Mouse (Mus musculus): ENCODE results near the gene Cldn22. TPM values are rescaled to one million over a fixed set of nuclear protein-coding genes. Genes with fewer than 3 reads are reported as not detected.

The Cldn22 gene
- polyA plus RNA-seq, 1 experiment from 2014 or later, result not detected

DNA sequence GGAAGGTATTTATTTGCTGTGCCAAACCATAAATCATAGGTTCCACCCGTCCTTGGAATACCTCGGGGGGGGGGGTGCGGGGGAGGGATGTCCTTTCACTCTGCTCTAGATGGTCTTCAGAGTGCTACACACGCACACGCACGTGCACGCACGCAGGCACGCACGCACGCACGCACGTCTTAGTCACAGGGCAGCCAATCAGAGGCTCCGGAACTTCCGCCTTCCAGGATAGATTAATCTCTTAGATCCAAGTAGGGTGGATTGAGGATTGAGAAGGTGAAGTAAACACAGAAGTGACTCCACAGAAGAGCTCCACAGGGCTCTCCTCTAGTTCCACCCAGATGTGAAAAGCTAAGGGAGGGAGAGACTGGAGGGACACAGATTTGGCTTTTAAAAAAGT lies 38.0 kb upstream of the Cldn22 start:
- Histone ChIP-seq H3K9me3 (ENCODE audit: low read length) (no peaks in the 10 kb centered on the region), H3K4me3 (ENCODE audit: low read depth, low read length) (no peak overlapping the region), H3K4me2 (replicated peaks; ENCODE audit: low read depth, low read length) (no peak overlapping the region), H3K27ac (ENCODE audit: low read length) (no peak overlapping the region), H3K36me3 (ENCODE audit: insufficient read depth, low read length) (no peaks in the 10 kb centered on the region), H3K9ac (replicated peaks; ENCODE audit: low read depth) (no peak overlapping the region), H3K4me1 (ENCODE audit: insufficient read depth, low read depth, low read length) (no peaks in the 10 kb centered on the region), H3K27me3 (replicated peaks; ENCODE audit: insufficient read depth, low read length) (no peaks in the 10 kb centered on the region)
- WGBS, result 92% methylated on average over 15 of the region's 15 CpGs
- TF ChIP-seq EP300 (IDR thresholded peaks at IDR 0.05) (no peak), CTCF (IDR thresholded peaks at IDR 0.05) (no peak)
- no peak for ATAC-seq
- no peak for DNase-seq (ENCODE audit: low spot score)

DNA sequence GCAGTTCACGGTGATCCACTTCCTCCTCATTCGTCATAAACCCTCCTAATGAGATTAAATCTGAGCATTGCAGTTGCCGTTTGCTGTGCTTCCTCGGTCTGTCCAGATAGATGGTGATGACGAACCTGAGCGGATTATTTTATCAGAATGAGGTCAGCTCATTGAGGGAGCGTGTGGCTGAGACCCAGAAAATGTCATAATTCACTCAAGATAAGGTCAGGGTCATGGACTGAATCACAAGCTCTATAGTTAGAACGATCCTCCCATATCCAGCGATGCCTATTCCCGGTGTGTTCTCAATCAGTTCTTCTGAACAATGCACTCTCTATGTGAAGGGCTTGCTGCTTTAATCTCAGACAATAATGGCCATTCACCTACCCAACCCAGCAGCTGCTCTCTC lies 36.6 kb upstream of the Cldn22 start:
- no peak overlapping the region for H3K27ac ChIP-seq (ENCODE audit: low read length)
- no peaks in the 10 kb centered on the region for H3K27me3 ChIP-seq (replicated peaks; ENCODE audit: insufficient read depth, low read length)
- H3K4me2 ChIP-seq (replicated peaks; ENCODE audit: low read depth, low read length), result no peak overlapping the region
- DNase-seq (ENCODE audit: low spot score) (no peak), ATAC-seq (no peak)
- TF ChIP-seq EP300 (IDR thresholded peaks at IDR 0.05), result no peak
- TF ChIP-seq CTCF (IDR thresholded peaks at IDR 0.05), result no peak
- no peaks in the 10 kb centered on the region for H3K36me3 ChIP-seq (ENCODE audit: insufficient read depth, low read length)
- H3K4me3 ChIP-seq (ENCODE audit: low read depth, low read length), result no peak overlapping the region
- no peak overlapping the region for H3K9ac ChIP-seq (replicated peaks; ENCODE audit: low read depth)
- no peaks in the 10 kb centered on the region for H3K4me1 ChIP-seq (ENCODE audit: insufficient read depth, low read depth, low read length)
- WGBS, result 30% methylated on average over 10 of the region's 10 CpGs
- no peaks in the 10 kb centered on the region for H3K9me3 ChIP-seq (ENCODE audit: low read length)

DNA sequence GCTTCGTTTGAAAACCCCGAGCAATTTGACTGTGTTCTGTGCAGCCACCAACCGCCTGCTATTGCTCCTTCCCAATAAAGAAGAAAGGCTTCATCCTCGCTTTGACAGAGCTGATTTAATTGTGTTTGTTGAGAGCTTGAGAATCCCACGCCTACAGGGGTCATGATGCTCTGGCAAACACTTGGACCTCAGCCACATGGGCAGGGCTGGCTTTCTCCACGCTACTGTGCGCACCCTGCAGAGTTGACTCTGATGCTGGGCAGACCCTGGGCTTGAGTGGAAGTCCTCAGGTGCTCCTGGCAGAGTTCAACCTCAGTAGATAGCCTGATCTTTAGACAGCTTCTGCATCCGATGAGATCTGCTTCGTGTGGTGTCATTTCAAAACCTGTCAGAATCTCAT lies 32.3 kb upstream of the Cldn22 start:
- H3K36me3 ChIP-seq (ENCODE audit: insufficient read depth, low read length), result no peaks in the 10 kb centered on the region

DNA sequence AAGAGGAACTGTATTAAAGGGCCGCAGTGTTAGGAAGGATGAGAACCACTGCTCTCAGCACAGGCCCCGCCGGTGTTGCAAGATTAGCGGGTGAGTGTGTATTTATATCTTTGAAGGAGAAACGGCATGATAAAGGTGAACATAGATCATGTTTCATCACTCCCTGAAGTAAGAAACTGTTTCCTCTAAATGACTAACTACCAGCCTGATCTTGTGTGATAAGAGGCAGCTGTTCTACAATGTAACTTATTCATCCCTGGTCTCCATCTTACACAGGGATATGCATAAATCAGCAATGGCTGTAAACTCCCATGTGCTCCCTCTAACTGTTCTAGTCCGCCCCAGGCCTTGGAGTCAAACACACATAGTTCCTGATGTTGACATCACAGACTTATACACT lies 24.8 kb upstream of the Cldn22 start:
- Histone ChIP-seq H3K4me3 (ENCODE audit: low read depth, low read length) (no peak overlapping the region), H3K36me3 (ENCODE audit: insufficient read depth, low read length) (no peaks in the 10 kb centered on the region), H3K9ac (replicated peaks; ENCODE audit: low read depth) (no peak overlapping the region), H3K4me2 (replicated peaks; ENCODE audit: low read depth, low read length) (no peak overlapping the region), H3K9me3 (ENCODE audit: low read length) (no peaks in the 10 kb centered on the region), H3K4me1 (ENCODE audit: insufficient read depth, low read depth, low read length) (no peaks in the 10 kb centered on the region), H3K27me3 (replicated peaks; ENCODE audit: insufficient read depth, low read length) (no peaks in the 10 kb centered on the region), H3K27ac (ENCODE audit: low read length) (no peak overlapping the region)
- no peak for TF ChIP-seq CTCF (IDR thresholded peaks at IDR 0.05)
- TF ChIP-seq EP300 (IDR thresholded peaks at IDR 0.05), result no peak
- 43% methylated on average over 6 of the region's 6 CpGs for WGBS
- ATAC-seq, result no peak
- no peak for DNase-seq (ENCODE audit: low spot score)

More for the DNA sequence above, 32.3 kb upstream of the Cldn22 start:
- no peak overlapping the region for H3K27ac ChIP-seq (ENCODE audit: low read length)
- 60% methylated on average over 9 of the region's 9 CpGs for WGBS
- TF ChIP-seq EP300 (IDR thresholded peaks at IDR 0.05) (no peak), CTCF (IDR thresholded peaks at IDR 0.05) (no peak)
- DNase-seq (ENCODE audit: low spot score) (no peak), ATAC-seq (no peak)
- no peaks in the 10 kb centered on the region for H3K27me3 ChIP-seq (replicated peaks; ENCODE audit: insufficient read depth, low read length)
- no peak overlapping the region for H3K9ac ChIP-seq (replicated peaks; ENCODE audit: low read depth)
- no peaks in the 10 kb centered on the region for H3K4me1 ChIP-seq (ENCODE audit: insufficient read depth, low read depth, low read length)
- H3K4me2 ChIP-seq (replicated peaks; ENCODE audit: low read depth, low read length), result no peak overlapping the region
- H3K9me3 ChIP-seq (ENCODE audit: low read length), result no peaks in the 10 kb centered on the region
- no peak overlapping the region for H3K4me3 ChIP-seq (ENCODE audit: low read depth, low read length)

DNA sequence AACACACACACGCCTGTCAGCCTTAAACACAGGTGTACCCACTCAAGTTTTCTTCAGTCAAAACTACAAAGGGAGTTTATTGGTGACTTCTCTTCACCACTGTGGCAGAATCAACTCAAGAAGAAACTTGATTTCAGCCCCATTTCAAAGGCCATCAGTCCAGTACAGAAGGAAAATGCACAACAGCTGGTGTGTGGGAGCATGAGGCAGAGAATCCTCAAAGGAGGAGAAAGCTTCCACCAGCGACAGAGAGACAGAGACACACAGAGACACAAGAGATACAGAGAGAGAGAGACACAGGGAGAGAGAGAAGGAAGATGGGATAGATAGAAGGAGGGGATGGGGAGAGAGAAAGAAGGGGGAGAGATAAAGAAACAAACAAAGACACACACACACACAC lies 21.9 kb upstream of the Cldn22 start:
- Histone ChIP-seq H3K4me3 (ENCODE audit: low read depth, low read length) (no peak overlapping the region), H3K4me2 (replicated peaks; ENCODE audit: low read depth, low read length) (no peak overlapping the region), H3K4me1 (ENCODE audit: insufficient read depth, low read depth, low read length) (no peaks in the 10 kb centered on the region), H3K36me3 (ENCODE audit: insufficient read depth, low read length) (no peaks in the 10 kb centered on the region), H3K27ac (ENCODE audit: low read length) (no peak overlapping the region), H3K9ac (replicated peaks; ENCODE audit: low read depth) (no peak overlapping the region), H3K27me3 (replicated peaks; ENCODE audit: insufficient read depth, low read length) (no peaks in the 10 kb centered on the region), H3K9me3 (ENCODE audit: low read length) (no peaks in the 10 kb centered on the region)
- WGBS, result 79% methylated on average over 2 of the region's 2 CpGs
- ATAC-seq, result no peak
- TF ChIP-seq CTCF (IDR thresholded peaks at IDR 0.05) (no peak), EP300 (IDR thresholded peaks at IDR 0.05) (no peak)
- DNase-seq (ENCODE audit: low spot score), result no peak

- TF ChIP-seq EP300 (IDR thresholded peaks at IDR 0.05), result no peak
- no peak for TF ChIP-seq CTCF (IDR thresholded peaks at IDR 0.05)
Observed at GRCm38 (mm10) chr8:47804262-47804661, 20.0 kb upstream of the Cldn22 start.

More at GRCm38 (mm10) chr8:47804262-47804661, 20.0 kb upstream of the Cldn22 start:
- Histone ChIP-seq H3K27ac (ENCODE audit: low read length) (no peak overlapping the region), H3K36me3 (ENCODE audit: insufficient read depth, low read length) (no peaks in the 10 kb centered on the region), H3K4me2 (replicated peaks; ENCODE audit: low read depth, low read length) (no peak overlapping the region), H3K27me3 (replicated peaks; ENCODE audit: insufficient read depth, low read length) (no peaks in the 10 kb centered on the region), H3K9ac (replicated peaks; ENCODE audit: low read depth) (no peak overlapping the region), H3K4me1 (ENCODE audit: insufficient read depth, low read depth, low read length) (no peaks in the 10 kb centered on the region), H3K9me3 (ENCODE audit: low read length) (no peaks in the 10 kb centered on the region), H3K4me3 (ENCODE audit: low read depth, low read length) (no peak overlapping the region)
- peak; percentile 26 for DNase-seq (ENCODE audit: low spot score)
- ATAC-seq, result no peak
- 84% methylated on average over 1 of the region's 1 CpGs for WGBS

Data from lung, postnatal 0 days (tissue).